Mouse (Mus musculus) kidney, embryonic 14.5 days (tissue): ENCODE measurements around the gene Ntan1. TPM values are rescaled to one million over a fixed set of nuclear protein-coding genes. Genes with fewer than 3 reads are reported as not detected.
"Not testable (repeated sequence)": the region's sequence is repeated elsewhere in the genome, so short reads cannot be mapped to it uniquely, and the experiment has no call there.

Experiments
- ATAC-seq: fragments of 200-750 bp; cut with Nextera tagmentation; 2 replicates; pipeline ENCODE4 v1.8.0; 2017; ENCODE audit warnings: moderate number of reproducible peaks, mild to moderate bottlenecking, moderate TSS enrichment, moderate library complexity; ENCODE audit not compliant: low FRiP score, low TSS enrichment
- H3K27ac ChIP-seq: fragments of 300-500 bp; sonication (generic); 2 replicates; pipeline ENCODE4 v1.5.1; 2014; ENCODE audit warnings: low read depth, mild to moderate bottlenecking, low read length, moderate library complexity, mixed read lengths
- H3K27me3 ChIP-seq: fragments of 300-500 bp; sonication (generic); 2 replicates; pipeline ENCODE4 v1.6.1; 2014; ENCODE audit warnings: mild to moderate bottlenecking, low read length; ENCODE audit not compliant: control insufficient read depth, insufficient read depth
- H3K36me3 ChIP-seq: fragments of 300-500 bp; sonication (generic); 2 replicates; pipeline ENCODE4 v1.6.1; 2014; ENCODE audit warnings: low read length, mixed read lengths; ENCODE audit not compliant: control insufficient read depth, insufficient read depth
- H3K4me1 ChIP-seq: fragments of 300-500 bp; sonication (generic); 2 replicates; pipeline ENCODE4 v1.6.1; 2014; ENCODE audit warnings: low read length, mixed read lengths; ENCODE audit not compliant: control insufficient read depth, insufficient read depth
- H3K4me2 ChIP-seq: fragments of 300-500 bp; sonication (generic); replicated peaks from 2 replicates; pipeline ENCODE4 v1.6.1; 2014; ENCODE audit warnings: low read depth, mild to moderate bottlenecking, low read length
- H3K4me3 ChIP-seq: fragments of 300-500 bp; sonication (generic); 2 replicates; pipeline ENCODE4 v1.5.1; 2014; ENCODE audit warnings: mild to moderate bottlenecking, low read length
- H3K9ac ChIP-seq: fragments of 300-500 bp; sonication (generic); 2 replicates; pipeline ENCODE4 v1.6.1; 2014; ENCODE audit warnings: low read depth, mild to moderate bottlenecking, low read length, moderate library complexity
- H3K9me3 ChIP-seq: fragments of 300-500 bp; sonication (generic); 2 replicates; pipeline ENCODE4 v1.6.1; 2016; ENCODE audit warnings: low read length; ENCODE audit not compliant: control insufficient read depth
- WGBS: fragments of 180-500 bp; shearing (Covaris S2); extraction: QIAGEN DNeasy Blood & Tissue Kit; methylation state at CpG from one replicate; pipeline ENCODE4 v1.1.7; 2014; 5-methylcytosine and 5-hydroxymethylcytosine counted together
- polyA plus RNA-seq: library from polyadenylated mRNA; unstranded; fragments of >200 nt; fragmentation: Nextera tagmentation; extraction: Ambion mirVana; gene quantifications from 2 replicates; pipeline ENCODE4 v1.2.1, GENCODE M21; 2014

Gene Ntan1
- polyA plus RNA-seq, 1 experiment from 2014 or later, result 162 TPM

DNA sequence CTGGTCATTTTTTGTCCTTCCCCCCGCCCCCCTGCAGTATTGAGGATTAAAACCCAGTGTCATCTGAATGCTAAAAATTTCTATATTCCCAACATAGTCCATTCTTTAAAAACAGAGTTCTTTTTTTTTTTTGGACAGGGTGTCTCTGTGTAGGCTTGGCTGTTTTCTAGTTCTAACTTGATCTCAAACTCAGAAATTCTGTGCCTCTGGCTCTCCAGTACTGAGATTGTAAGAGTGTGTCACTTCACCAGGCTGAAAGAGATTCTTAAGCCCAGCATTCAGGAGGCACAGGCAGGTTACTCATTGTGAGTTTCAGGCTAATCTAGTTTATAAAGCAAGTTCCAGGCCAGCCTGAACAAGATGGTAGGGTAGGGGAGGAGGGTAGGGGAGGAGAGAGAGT is 28.0 kb downstream of the Ntan1 start:
- no peak for ATAC-seq
- WGBS, result 93% methylated on average over 1 of the region's 1 CpGs
- no peaks in the 10 kb centered on the region for H3K27me3 ChIP-seq
- H3K27ac ChIP-seq, result no peak overlapping the region
- H3K4me2 ChIP-seq, result no peak overlapping the region
- no peaks in the 10 kb centered on the region for H3K4me1 ChIP-seq
- H3K9ac ChIP-seq, result no peak overlapping the region
- no peaks in the 10 kb centered on the region for H3K9me3 ChIP-seq
- H3K4me3 ChIP-seq, result no peak overlapping the region
- peaks cover 44% of the 10 kb centered on the region for H3K36me3 ChIP-seq

DNA sequence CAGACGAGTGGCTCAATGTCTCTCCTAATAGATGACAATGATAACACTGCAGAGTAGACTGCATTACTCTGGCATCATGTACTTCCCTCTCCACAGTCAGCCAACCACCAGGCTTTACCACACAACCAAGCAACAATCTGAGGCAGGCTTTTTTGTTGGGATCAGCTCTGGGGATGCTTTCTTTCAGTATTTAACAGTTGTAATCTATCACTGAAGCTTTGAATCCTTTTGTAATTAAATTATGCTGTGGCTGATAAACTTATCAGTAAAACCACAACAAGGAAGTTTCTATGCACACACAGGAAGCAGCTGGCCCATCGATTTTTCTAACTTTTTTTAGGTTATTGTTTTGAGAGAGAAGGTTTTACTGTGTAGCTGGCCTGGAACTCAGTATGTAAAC is 29.7 kb downstream of the Ntan1 start:
- ATAC-seq, result no peak
- 81% methylated on average over 2 of the region's 2 CpGs for WGBS
- Histone ChIP-seq H3K9me3 (no peaks in the 10 kb centered on the region), H3K9ac (no peak overlapping the region), H3K4me2 (no peak overlapping the region), H3K4me1 (no peaks in the 10 kb centered on the region), H3K36me3 (peaks cover 42% of the 10 kb centered on the region), H3K4me3 (no peak overlapping the region), H3K27me3 (no peaks in the 10 kb centered on the region), H3K27ac (no peak overlapping the region)

DNA sequence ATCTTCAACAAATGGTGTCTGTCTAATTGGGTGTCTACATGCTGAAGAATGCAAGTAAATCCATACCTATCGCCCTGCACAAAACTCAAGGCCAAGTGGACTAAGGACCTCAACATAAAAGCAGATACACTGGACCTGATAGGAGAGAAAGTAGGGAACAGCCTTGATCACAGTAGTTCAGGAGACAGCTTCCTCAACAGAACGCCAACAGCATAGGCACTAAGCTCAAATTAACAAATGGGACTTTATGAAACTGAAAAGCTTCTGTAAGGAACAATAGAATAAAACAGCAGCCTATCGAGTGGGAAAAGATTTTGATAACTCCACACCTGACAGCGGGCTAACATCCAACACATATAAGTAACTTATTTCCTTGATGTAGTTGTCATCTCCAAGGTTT is 32.8 kb downstream of the Ntan1 start:
- Histone ChIP-seq H3K36me3 (peaks cover 35% of the 10 kb centered on the region), H3K9ac (no peak overlapping the region), H3K4me2 (no peak overlapping the region), H3K4me3 (no peak overlapping the region), H3K4me1 (no peaks in the 10 kb centered on the region), H3K9me3 (no peaks in the 10 kb centered on the region), H3K27ac (no peak overlapping the region), H3K27me3 (no peaks in the 10 kb centered on the region)
- ATAC-seq, result no peak
- WGBS, result 93% methylated on average over 4 of the region's 4 CpGs

DNA sequence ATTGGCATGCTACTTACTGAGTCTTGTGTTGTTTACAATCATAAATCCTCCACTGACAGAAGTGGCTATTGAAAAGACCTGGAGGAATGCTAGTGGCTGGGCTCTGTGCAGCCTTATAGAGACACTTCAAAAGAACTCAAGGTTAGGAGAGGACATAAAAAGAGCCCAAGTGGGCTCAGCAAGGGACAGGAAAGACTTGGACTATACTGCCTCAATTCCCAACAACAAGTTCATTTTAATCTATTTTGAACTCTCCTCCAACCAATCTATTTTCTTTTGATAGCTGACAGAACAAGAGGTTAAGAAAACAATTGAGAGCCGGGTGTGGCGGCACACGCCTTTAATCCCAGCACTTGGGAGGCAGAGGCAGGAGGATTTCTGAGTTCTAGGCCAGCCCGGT is 35.2 kb downstream of the Ntan1 start:
- peaks cover 35% of the 10 kb centered on the region for H3K36me3 ChIP-seq
- no peak overlapping the region for H3K9ac ChIP-seq
- H3K4me2 ChIP-seq, result no peak overlapping the region
- no peak overlapping the region for H3K27ac ChIP-seq
- WGBS, result 95% methylated on average over 4 of the region's 4 CpGs
- H3K4me1 ChIP-seq, result no peaks in the 10 kb centered on the region
- H3K4me3 ChIP-seq, result no peak overlapping the region
- no peaks in the 10 kb centered on the region for H3K27me3 ChIP-seq
- ATAC-seq, result no peak
- H3K9me3 ChIP-seq, result no peaks in the 10 kb centered on the region

DNA sequence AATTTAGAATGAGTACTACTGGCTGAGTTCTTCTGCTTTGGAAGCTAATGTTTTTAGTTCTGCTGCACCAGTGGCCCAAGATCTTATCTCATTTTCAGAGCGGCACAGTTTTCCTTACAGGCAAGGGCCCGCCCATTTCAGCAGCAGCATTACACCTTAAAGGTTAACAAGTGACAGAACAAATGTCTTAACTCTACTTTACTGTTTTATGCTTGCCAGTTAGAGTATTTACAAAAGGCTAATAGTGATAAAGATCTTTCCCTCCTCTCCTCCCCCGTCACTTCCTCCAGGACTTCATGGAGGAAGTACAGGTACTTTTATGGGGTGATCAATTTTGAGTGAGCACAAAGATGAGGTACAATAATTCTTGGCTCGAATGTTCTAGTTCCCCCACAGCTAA is 47.4 kb downstream of the Ntan1 start:
- H3K4me2 ChIP-seq, result no peak overlapping the region
- no peak for ATAC-seq

DNA sequence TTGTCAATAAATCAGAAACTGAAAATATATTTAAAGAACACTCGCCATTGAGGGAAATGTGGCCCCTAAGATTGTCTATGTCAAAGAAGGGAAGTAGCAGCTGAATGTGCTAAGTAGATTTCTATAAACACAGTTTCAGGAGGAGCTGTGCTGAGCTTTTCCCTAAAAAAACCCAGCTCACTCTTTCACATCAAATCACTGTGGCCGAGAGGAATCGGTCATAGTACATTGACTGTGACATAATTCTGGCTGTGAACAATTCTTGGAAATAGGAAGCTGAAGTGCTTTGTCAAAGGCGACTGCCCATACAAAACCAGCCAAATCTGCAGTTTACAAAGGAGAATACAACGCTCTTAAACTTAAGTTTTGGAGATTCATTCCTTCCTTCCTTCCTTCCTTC is 48.0 kb downstream of the Ntan1 start:
- peaks cover 20% of the 10 kb centered on the region for H3K36me3 ChIP-seq

More for the DNA sequence above, 47.4 kb downstream of the Ntan1 start:
- no peak overlapping the region for H3K27ac ChIP-seq
- peaks cover 18% of the 10 kb centered on the region for H3K36me3 ChIP-seq
- no peak overlapping the region for H3K4me3 ChIP-seq
- no peaks in the 10 kb centered on the region for H3K4me1 ChIP-seq
- no peaks in the 10 kb centered on the region for H3K27me3 ChIP-seq
- no peaks in the 10 kb centered on the region for H3K9me3 ChIP-seq
- no peak overlapping the region for H3K9ac ChIP-seq
- WGBS, result 44% methylated on average over 4 of the region's 4 CpGs

DNA sequence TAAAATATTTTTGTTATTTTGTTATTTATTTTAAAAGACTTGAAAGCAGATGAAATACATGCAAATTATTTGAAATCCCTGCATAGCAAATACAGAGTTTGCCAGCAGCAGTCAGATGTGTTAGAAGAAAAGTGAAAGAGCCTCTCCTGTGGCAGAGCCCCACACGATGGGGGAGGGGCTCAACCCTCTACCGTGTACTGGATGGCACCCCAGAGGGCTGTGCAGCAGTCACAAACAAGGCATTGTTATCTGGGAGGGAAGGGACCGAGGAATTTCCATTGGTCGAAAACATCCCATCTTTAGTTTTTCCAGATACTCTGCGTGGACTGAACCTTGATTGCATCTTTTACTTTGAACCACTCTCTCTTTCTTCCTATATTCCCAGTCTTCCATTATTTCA is 48.8 kb downstream of the Ntan1 start:
- not testable (repeated sequence) for ATAC-seq, H3K4me1 ChIP-seq, H3K9me3 ChIP-seq, H3K4me2 ChIP-seq, H3K4me3 ChIP-seq, H3K9ac ChIP-seq, H3K27ac ChIP-seq, H3K27me3 ChIP-seq
- peaks cover 26% of the 10 kb centered on the region for H3K36me3 ChIP-seq
- 50% methylated on average over 5 of the region's 5 CpGs for WGBS

More for the DNA sequence above, 48.0 kb downstream of the Ntan1 start:
- no peak overlapping the region for H3K27ac ChIP-seq
- H3K9me3 ChIP-seq, result no peaks in the 10 kb centered on the region
- no peaks in the 10 kb centered on the region for H3K27me3 ChIP-seq
- 71% methylated on average over 5 of the region's 5 CpGs for WGBS
- no peak overlapping the region for H3K9ac ChIP-seq
- ATAC-seq, result no peak
- H3K4me1 ChIP-seq, result no peaks in the 10 kb centered on the region
- no peak overlapping the region for H3K4me3 ChIP-seq
- H3K4me2 ChIP-seq, result no peak overlapping the region

DNA sequence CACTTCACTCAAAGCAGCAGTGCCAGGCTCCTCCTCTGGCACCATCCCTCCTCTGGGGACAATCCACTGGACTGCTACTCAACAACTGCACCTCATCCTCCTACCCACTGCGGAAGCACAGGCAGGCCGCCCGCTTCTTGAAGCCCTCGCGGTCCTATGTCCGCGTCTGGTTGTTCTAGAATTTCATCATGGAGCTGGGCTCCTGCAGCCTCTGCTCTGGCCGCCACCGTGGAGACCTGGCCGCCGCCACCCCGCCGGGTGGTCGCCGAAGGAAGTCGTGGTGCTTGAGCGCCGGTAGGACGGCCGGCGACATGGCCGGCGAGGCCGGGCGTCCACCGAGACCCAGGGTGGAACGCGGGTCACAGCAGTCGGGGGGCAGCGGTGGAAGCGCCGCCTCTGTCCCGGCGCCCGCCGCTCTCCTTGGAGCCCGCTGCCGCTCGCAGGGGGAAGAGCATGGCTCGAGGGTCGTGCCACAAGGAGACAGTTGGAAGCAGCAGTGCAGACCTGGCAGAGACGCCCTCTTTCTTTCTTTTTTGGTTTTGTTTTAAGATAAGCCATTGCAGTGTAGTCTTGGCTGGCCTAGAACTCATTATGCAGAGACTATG is 49.4 kb downstream of the Ntan1 start:
- Histone ChIP-seq H3K27me3 (no peaks in the 10 kb centered on the region), H3K36me3 (peaks cover 27% of the 10 kb centered on the region), H3K4me1 (no peaks in the 10 kb centered on the region), H3K4me3 (peak overlapping the region; percentile 28), H3K4me2 (peak overlapping the region; percentile 45), H3K9me3 (no peaks in the 10 kb centered on the region), H3K9ac (peak overlapping the region; percentile 45; the same call in 1 of the 2 replicates), H3K27ac (no peak overlapping the region)
- 10% methylated on average over 42 of the region's 42 CpGs for WGBS
- peak; percentile 80; the same call in 1 of the 2 replicates for ATAC-seq

DNA sequence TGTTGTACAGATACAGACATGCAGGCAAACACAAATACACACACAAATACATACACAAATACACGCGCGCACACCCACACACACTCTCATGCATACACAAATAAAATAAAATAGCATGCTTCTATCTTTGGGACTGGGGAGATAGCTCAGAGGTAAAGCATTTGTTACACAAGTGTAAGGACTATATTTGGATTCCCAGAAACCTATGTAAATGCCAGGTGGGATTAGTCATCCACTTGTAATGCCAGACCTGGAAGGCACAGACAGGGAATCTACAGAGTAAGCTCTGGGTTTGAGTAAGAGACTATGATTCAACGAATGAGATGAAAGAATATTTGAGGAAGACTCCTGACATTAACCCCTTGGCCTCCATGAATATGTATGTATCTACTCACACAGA is 56.8 kb downstream of the Ntan1 start:
- Histone ChIP-seq H3K27ac (no peak overlapping the region), H3K36me3 (peaks cover 54% of the 10 kb centered on the region), H3K9ac (no peak overlapping the region), H3K4me1 (no peaks in the 10 kb centered on the region), H3K4me3 (no peak overlapping the region), H3K9me3 (no peaks in the 10 kb centered on the region), H3K4me2 (no peak overlapping the region), H3K27me3 (no peaks in the 10 kb centered on the region)
- no peak for ATAC-seq
- 94% methylated on average over 4 of the region's 4 CpGs for WGBS
